Mouse (Mus musculus) lung, postnatal 0 days (tissue): ENCODE measurements around the gene Zfp296.

Source experiments
- CTCF ChIP-seq: IDR thresholded peaks from 2 replicates; pipeline ENCODE4 v1.5.1; 2016; ENCODE audit warnings: antibody characterized with exemption, mild to moderate bottlenecking
- EP300 ChIP-seq: IDR thresholded peaks from 2 replicates; pipeline ENCODE4 v1.6.1; 2016; ENCODE audit warnings: antibody characterized with exemption, mild to moderate bottlenecking, control low read depth

DNA sequence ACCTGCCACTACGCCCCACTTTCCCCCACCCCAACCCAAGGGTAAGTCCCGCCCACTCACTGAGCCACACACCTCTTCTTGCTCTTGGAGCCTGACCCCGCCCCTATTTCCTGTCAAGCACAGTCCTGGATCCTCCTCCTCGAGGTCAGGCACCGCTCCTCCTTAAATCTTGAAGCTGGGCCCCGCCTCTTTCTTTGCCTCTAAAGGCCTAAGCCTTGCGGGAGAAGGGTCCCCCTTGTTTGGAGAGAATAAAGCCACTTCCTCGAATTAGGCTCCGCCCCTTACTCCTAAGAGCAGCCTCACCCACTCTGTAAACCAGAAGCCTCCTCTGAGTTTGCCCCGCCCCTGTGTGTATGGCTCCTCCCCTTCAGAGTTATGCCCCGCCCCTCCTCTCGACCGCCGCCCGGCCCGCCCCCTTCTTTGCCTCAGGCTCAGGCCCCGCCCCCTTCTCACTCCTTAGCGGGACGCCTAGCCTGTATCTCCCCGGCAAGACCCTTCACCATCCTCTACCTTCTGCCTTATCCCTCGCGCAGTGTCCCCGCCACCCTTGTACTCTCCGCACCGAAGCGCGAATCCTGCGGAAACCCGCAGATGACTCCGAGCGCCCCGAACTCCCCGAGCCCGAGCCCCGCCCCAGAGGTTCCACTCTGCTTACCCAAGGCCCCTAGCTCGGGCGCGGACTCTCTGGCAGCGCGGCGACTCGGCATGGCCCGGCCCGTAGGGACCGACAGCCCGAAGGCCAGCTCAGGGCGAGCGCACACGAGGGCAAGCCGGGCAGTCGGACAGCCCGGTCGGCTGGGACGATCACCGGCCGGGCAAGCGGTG is 51.7 kb downstream of the Zfp296 start:
- TF ChIP-seq EP300 (no peak), CTCF (no peak)
